Mouse (Mus musculus): ENCODE data around the gene Gm20388. TPM values are rescaled to one million over a fixed set of nuclear protein-coding genes. Genes with fewer than 3 reads are reported as not detected.
"Not testable (repeated sequence)": the region's sequence is repeated elsewhere in the genome, so short reads cannot be mapped to it uniquely, and the experiment has no call there.

Gm20388 gene
- total RNA-seq, 4 experiments from 2014 or later = 0.17 to 15.1 (median 6.6) TPM

GRCm38 (mm10) chr8:122301081-122301480, 2390.4 kb downstream of the Gm20388 start:
- DNase-seq (ENCODE audit: low spot score in 2 of 2) = no peak

- DNase-seq (ENCODE audit: low spot score in 2 of 2) = no peak
Observed at GRCm38 (mm10) chr8:122301866-122302265, 2391.2 kb downstream of the Gm20388 start.

- DNase-seq (ENCODE audit: low spot score in 2 of 2) = no peak
Observed at GRCm38 (mm10) chr8:122303451-122303850, 2392.8 kb downstream of the Gm20388 start.

- DNase-seq (ENCODE audit: low spot score in 2 of 2) = no peak
Observed at GRCm38 (mm10) chr8:122304058-122304457, 2393.4 kb downstream of the Gm20388 start.

GRCm38 (mm10) chr8:122306660-122307399, 2396.2 kb downstream of the Gm20388 start:
- no peak for DNase-seq (ENCODE audit: low spot score in 2 of 2)

GRCm38 (mm10) chr8:122307836-122308235, 2397.2 kb downstream of the Gm20388 start:
- no peak for DNase-seq (ENCODE audit: low spot score in 2 of 2)

GRCm38 (mm10) chr8:122309272-122309671, 2398.6 kb downstream of the Gm20388 start:
- no peak for DNase-seq (ENCODE audit: low spot score in 2 of 2)

- no peak for DNase-seq (ENCODE audit: low spot score in 2 of 2)
Observed at GRCm38 (mm10) chr8:122311115-122311514, 2400.5 kb downstream of the Gm20388 start.

- no peak for DNase-seq (ENCODE audit: low spot score in 2 of 2)
Observed at GRCm38 (mm10) chr8:122312553-122312952, 2401.9 kb downstream of the Gm20388 start.

- no peak for DNase-seq (ENCODE audit: low spot score in 2 of 2)
Observed at GRCm38 (mm10) chr8:122313310-122313709, 2402.7 kb downstream of the Gm20388 start.

GRCm38 (mm10) chr8:122314899-122315496, 2404.4 kb downstream of the Gm20388 start:
- no peak for DNase-seq (ENCODE audit: low spot score in 2 of 2)

GRCm38 (mm10) chr8:122316402-122316801, 2405.8 kb downstream of the Gm20388 start:
- no peak for DNase-seq (ENCODE audit: low spot score in 2 of 2)

GRCm38 (mm10) chr8:122317918-122318475, 2407.4 kb downstream of the Gm20388 start:
- no peak for DNase-seq (ENCODE audit: low spot score in 2 of 2)

- DNase-seq (ENCODE audit: low spot score in 2 of 2) = no peak
Observed at GRCm38 (mm10) chr8:122319045-122319707, 2408.5 kb downstream of the Gm20388 start.

GRCm38 (mm10) chr8:122319708-122320075, 2409.1 kb downstream of the Gm20388 start:
- DNase-seq (ENCODE audit: low spot score in 2 of 2) = no peak

- no peak for DNase-seq (ENCODE audit: low spot score in 2 of 2)
Observed at GRCm38 (mm10) chr8:122320541-122320940, 2409.9 kb downstream of the Gm20388 start.

- no peak for DNase-seq (ENCODE audit: low spot score in 2 of 2)
Observed at GRCm38 (mm10) chr8:122321455-122321921, 2410.8 kb downstream of the Gm20388 start.

- DNase-seq (ENCODE audit: low spot score in 2 of 2) = no peak
Observed at GRCm38 (mm10) chr8:122322126-122322525, 2411.5 kb downstream of the Gm20388 start.

- no peak for DNase-seq (ENCODE audit: low spot score in 2 of 2)
Observed at GRCm38 (mm10) chr8:122322792-122323191, 2412.2 kb downstream of the Gm20388 start.

GRCm38 (mm10) chr8:122323951-122324402, 2413.3 kb downstream of the Gm20388 start:
- DNase-seq (ENCODE audit: low spot score in 2 of 2) = not testable (repeated sequence)

- no peak for DNase-seq (ENCODE audit: low spot score in 2 of 2)
Observed at GRCm38 (mm10) chr8:122325196-122325595, 2414.6 kb downstream of the Gm20388 start.

GRCm38 (mm10) chr8:122326114-122326542, 2415.5 kb downstream of the Gm20388 start:
- DNase-seq (ENCODE audit: low spot score in 2 of 2) = no peak
